In the genomic region with DNA sequence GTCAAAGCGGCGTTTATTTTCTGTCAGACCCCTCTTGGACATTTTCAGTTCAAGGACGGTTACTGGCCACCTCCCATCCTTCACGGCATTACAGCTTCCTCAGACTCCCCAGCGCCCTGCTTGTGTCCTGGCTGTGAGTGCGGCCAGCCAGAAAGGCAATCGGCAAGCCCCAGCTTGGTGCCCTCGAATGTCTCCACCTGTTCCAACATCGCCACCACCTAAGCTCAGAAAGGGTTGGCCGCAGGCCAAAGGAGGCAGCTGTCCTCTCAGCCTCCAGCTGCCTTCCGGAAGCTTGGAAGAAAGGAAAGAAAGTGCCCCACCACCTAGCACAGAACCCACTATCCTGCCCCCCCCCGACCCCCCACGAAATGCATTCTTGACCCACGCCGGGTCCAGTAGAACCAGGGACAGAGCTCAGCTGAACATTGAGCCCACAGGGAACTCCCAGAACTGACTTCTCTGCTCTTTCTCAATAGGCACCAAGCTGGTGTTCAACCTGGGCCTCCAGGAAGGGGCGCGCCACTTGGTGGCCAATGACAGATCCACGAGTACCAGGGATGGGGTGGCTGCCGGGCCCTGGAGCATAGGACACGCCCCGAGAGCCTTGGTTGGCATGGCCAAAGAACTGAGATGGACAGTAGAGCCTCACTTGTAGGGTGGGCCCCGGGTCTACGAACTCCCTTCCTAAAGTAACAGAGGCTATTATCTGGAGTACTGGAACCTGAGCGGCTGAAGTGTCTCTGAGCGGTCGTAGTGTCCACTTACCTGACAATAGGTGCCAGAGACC, we compare ENCODE assay signal across 9 mouse cellular contexts. TPM values are rescaled to one million over a fixed set of nuclear protein-coding genes. Genes with fewer than 3 reads are reported as not detected.
DNase-seq lines count a peak whose midpoint lies in the region; ATAC-seq and TF ChIP-seq lines count a peak whose summit lies in the region.
"Had no signal": no experiment of that assay in that cellular context is flagged by ENCODE, and none has a peak within 500 bp of the region (broad histone marks: within the 10 kb centered on the region; RNA-seq: fewer than 3 reads in every experiment).

No protein-coding gene starts in this region.

- WGBS in heart, embryonic 14.5 days: 16% methylated on average over 26 of the region's 26 CpGs
- WGBS in forebrain, embryonic 11.5 days: 6% methylated on average over 26 of the region's 26 CpGs
- 7% methylated on average over 26 of the region's 26 CpGs for WGBS in midbrain, embryonic 14.5 days

- no peak for TF ChIP-seq CTCF in bone marrow macrophage, adult 2 months (IDR thresholded peaks at IDR 0.05; ENCODE audit: low read depth, low read length)

- peak overlapping the region; percentile 72 for H3K4me2 ChIP-seq in heart, embryonic 14.5 days (ENCODE audit: low read length)
- peak overlapping the region; percentile 95 for H3K4me2 ChIP-seq in forebrain, embryonic 11.5 days (ENCODE audit: low read depth, low read length, severe bottlenecking)
- H3K4me2 ChIP-seq in midbrain, embryonic 14.5 days (ENCODE audit: low read length): peak overlapping the region; percentile 75

- no peaks in the 10 kb centered on the region for H3K9me3 ChIP-seq in heart, embryonic 14.5 days (ENCODE audit: control insufficient read depth, low read length)
- H3K9me3 ChIP-seq in forebrain, embryonic 11.5 days (ENCODE audit: control insufficient read depth, low read length): no peaks in the 10 kb centered on the region
- no peaks in the 10 kb centered on the region for H3K9me3 ChIP-seq in midbrain, embryonic 14.5 days (ENCODE audit: control insufficient read depth, low read length)

- TF ChIP-seq POLR2A in bone marrow macrophage, adult 2 months (IDR thresholded peaks at IDR 0.05; ENCODE audit: borderline replicate concordance, low read depth, low read length): no peak

- ATAC-seq in heart, embryonic 14.5 days (ENCODE audit: insufficient number of reproducible peaks, insufficient read depth, low FRiP score, low read depth): no peak
- ATAC-seq in forebrain, embryonic 11.5 days (replicated peaks; ENCODE audit: low FRiP score): peak; percentile 67
- ATAC-seq in midbrain, embryonic 14.5 days (ENCODE audit: low FRiP score, low TSS enrichment): peak; percentile 68

- H3K36me3 ChIP-seq in heart, embryonic 14.5 days (ENCODE audit: control insufficient read depth, insufficient read depth, low read length): no peaks in the 10 kb centered on the region
- H3K36me3 ChIP-seq in forebrain, embryonic 11.5 days (ENCODE audit: control insufficient read depth, insufficient read depth, low read length): no peaks in the 10 kb centered on the region
- no peaks in the 10 kb centered on the region for H3K36me3 ChIP-seq in midbrain, embryonic 14.5 days (ENCODE audit: control insufficient read depth, insufficient read depth, low read length)
- H3K36me3 ChIP-seq: G1E had no signal

- peaks cover 3 to 6% of the 10 kb centered on the region in 2 experiments; a peak in 2 of 4 replicates for H3K4me1 ChIP-seq in heart, embryonic 14.5 days (ENCODE audit: control insufficient read depth in 2 of 2, insufficient read depth in 2 of 2, low read length in 2 of 2)
- peaks cover 3% of the 10 kb centered on the region; the same call in 1 of the 2 replicates for H3K4me1 ChIP-seq in bone marrow macrophage, adult 2 months (ENCODE audit: control insufficient read depth, insufficient read depth, low read length)
- no peaks in the 10 kb centered on the region for H3K4me1 ChIP-seq in forebrain, embryonic 11.5 days (replicated peaks; ENCODE audit: control insufficient read depth, insufficient read depth, low read length)
- H3K4me1 ChIP-seq in midbrain, embryonic 14.5 days (ENCODE audit: control insufficient read depth, insufficient read depth, low read length): peaks cover 28% of the 10 kb centered on the region

- no peak for DNase-seq in heart, adult 8-10 months (ENCODE audit: low spot score)
- peak; percentile 63 for DNase-seq in forebrain, embryonic 11.5 days (ENCODE audit: low spot score)
- DNase-seq in layer of hippocampus, postnatal 14 days (ENCODE audit: low spot score in 2 of 2): peak; percentile 47 to 62
- peak; percentile 82 for DNase-seq in midbrain, embryonic 14.5 days
- DNase-seq in testis, postnatal 14 days (ENCODE audit: low spot score): peak; percentile 9
- DNase-seq in lung, postnatal 10 days: no peak

- H3K27me3 ChIP-seq in heart, embryonic 14.5 days (ENCODE audit: control insufficient read depth, insufficient read depth, low read length): peaks cover 29% of the 10 kb centered on the region
- peaks cover 8% of the 10 kb centered on the region; the same call in 1 of the 2 replicates for H3K27me3 ChIP-seq in forebrain, embryonic 11.5 days (ENCODE audit: control insufficient read depth, insufficient read depth, low read length)
- no peaks in the 10 kb centered on the region for H3K27me3 ChIP-seq in midbrain, embryonic 14.5 days (ENCODE audit: control insufficient read depth, insufficient read depth, low read length)

- H3K4me3 ChIP-seq in heart, embryonic 14.5 days (ENCODE audit: control insufficient read depth in 1 of 2, insufficient read depth in 1 of 2, low read depth in 1 of 2, low read length in 2 of 2): peak overlapping the region; percentile 32 to 35
- H3K4me3 ChIP-seq in bone marrow macrophage, adult 2 months (ENCODE audit: insufficient read depth, low read length): peak overlapping the region; percentile 53
- H3K4me3 ChIP-seq in forebrain, embryonic 11.5 days (ENCODE audit: low read depth, low read length): peak overlapping the region; percentile 66
- H3K4me3 ChIP-seq in midbrain, embryonic 14.5 days (replicated peaks; ENCODE audit: low read depth, low read length): peak overlapping the region; percentile 91

- no peak overlapping the region for H3K27ac ChIP-seq in heart, embryonic 14.5 days (replicated peaks in 1 of 2; ENCODE audit: control insufficient read depth in 1 of 2, insufficient read depth in 1 of 2, low read depth in 2 of 2, low read length in 2 of 2)
- no peak overlapping the region for H3K27ac ChIP-seq in bone marrow macrophage, adult 2 months (ENCODE audit: insufficient read depth, low read depth, low read length)
- peak overlapping the region; percentile 25; the same call in 1 of the 2 replicates for H3K27ac ChIP-seq in forebrain, embryonic 11.5 days (ENCODE audit: low read depth, low read length)
- H3K27ac ChIP-seq in midbrain, embryonic 14.5 days (replicated peaks; ENCODE audit: low read depth, low read length): peak overlapping the region; percentile 95

- no peak overlapping the region for H3K9ac ChIP-seq in heart, embryonic 14.5 days (ENCODE audit: low read length)
- peak overlapping the region; percentile 64 for H3K9ac ChIP-seq in forebrain, embryonic 11.5 days (ENCODE audit: low read length)
- peak overlapping the region; percentile 95 for H3K9ac ChIP-seq in midbrain, embryonic 14.5 days (replicated peaks; ENCODE audit: low read length)

RNA-seq across cellular contexts. Expression of gene Dner, which starts 1.1 kb away (rescaled TPM):
- polyA plus RNA-seq in heart, embryonic 14.5 days (2014; fragmentation: Nextera tagmentation; extraction: Ambion mirVana): 0.85 and 1.1 TPM in 2 replicates
- total RNA-seq in heart, adult 8-10 months (2022): under 1 TPM in 1 of 4 experiments, not detected in 3; 0.06 TPM
- polyA plus RNA-seq in bone marrow macrophage, adult 2 months (2012; ENCODE audit: insufficient read depth, insufficient read length, missing spikeins): 0.20 and 0.97 TPM in 2 replicates
- 28.5 and 31.5 TPM in 2 replicates for polyA plus RNA-seq in forebrain, embryonic 11.5 days (2014; fragmentation: Nextera tagmentation; extraction: Ambion mirVana)
- 100 to 1,000 TPM; 158 TPM for total RNA-seq in layer of hippocampus, postnatal 14 days (2021)
- polyA plus RNA-seq in midbrain, embryonic 14.5 days (2014; fragmentation: Nextera tagmentation; extraction: Ambion mirVana): 241 and 244 TPM in 2 replicates
- polyA plus RNA-seq: G1E had no signal

Comparison
In these comparisons a context has a peak if more than half of its experiments do, and no peak if none do; other contexts are left out.
1. H3K27ac ChIP-seq: peak in forebrain, embryonic 11.5 days (single experiment) and midbrain, embryonic 14.5 days (single experiment); none in heart, embryonic 14.5 days (0 of 2) and bone marrow macrophage, adult 2 months (single experiment).
2. H3K4me3 ChIP-seq: peak in every context shown above with its lines; median percentile 91 in midbrain, embryonic 14.5 days; 66 in forebrain, embryonic 11.5 days; 53 in bone marrow macrophage, adult 2 months; 34 in heart, embryonic 14.5 days.
3. DNase-seq: peak in forebrain, embryonic 11.5 days (single experiment), layer of hippocampus, postnatal 14 days (2 of 2), midbrain, embryonic 14.5 days (single experiment) and testis, postnatal 14 days (single experiment); none in heart, adult 8-10 months (single experiment) and lung, postnatal 10 days (single experiment).
4. RNA of gene Dner, which starts 1.1 kb away (polyA plus RNA-seq): 241 to 244 TPM in midbrain, embryonic 14.5 days and 28.5 to 31.5 TPM in forebrain, embryonic 11.5 days; 0.85 to 1.1 TPM in heart, embryonic 14.5 days and 0.20 to 0.97 TPM in bone marrow macrophage, adult 2 months; every median in the first group is over 10 times any median in the second.
5. Peak in every context shown above with its lines, with median percentiles within 50 percentile points of each other: H3K4me2 ChIP-seq.